Mouse (Mus musculus) neural tube, embryonic 11.5 days (tissue): ENCODE measurements around the gene Rfesd. TPM values are rescaled to one million over a fixed set of nuclear protein-coding genes. Genes with fewer than 3 reads are reported as not detected.

ENCODE experiments used
- ATAC-seq: fragments of 200-750 bp; cut with Nextera tagmentation; 2 replicates; pipeline ENCODE4 v1.8.0; 2017; ENCODE audit warnings: moderate number of reproducible peaks, mild to moderate bottlenecking, moderate TSS enrichment, moderate library complexity; ENCODE audit not compliant: insufficient read depth, low FRiP score, low TSS enrichment
- DNase-seq: peaks from one replicate; pipeline ENCODE4 v3.0.0-alpha.2; 2015; ENCODE audit warnings: low spot score
- H3K27ac ChIP-seq: fragments of 300-500 bp; sonication (generic); 2 replicates; pipeline ENCODE4 v1.5.1; 2014; ENCODE audit warnings: low read depth, mild to moderate bottlenecking, low read length
- H3K27me3 ChIP-seq: fragments of 300-500 bp; sonication (generic); 2 replicates; pipeline ENCODE4 v1.6.1; 2014; ENCODE audit warnings: mild to moderate bottlenecking, low read length, mixed read lengths; ENCODE audit not compliant: control insufficient read depth, insufficient read depth
- H3K36me3 ChIP-seq: fragments of 300-500 bp; sonication (generic); 2 replicates; pipeline ENCODE4 v1.6.1; 2014; ENCODE audit warnings: mild to moderate bottlenecking, low read length, moderate library complexity, mixed read lengths; ENCODE audit not compliant: control insufficient read depth, insufficient read depth
- H3K4me1 ChIP-seq: fragments of 300-500 bp; sonication (generic); 2 replicates; pipeline ENCODE4 v1.6.1; 2014; ENCODE audit warnings: low read length, mixed read lengths; ENCODE audit not compliant: control insufficient read depth, insufficient read depth
- H3K4me2 ChIP-seq: fragments of 300-500 bp; sonication (generic); 2 replicates; pipeline ENCODE4 v1.6.1; 2014; ENCODE audit warnings: low read depth, mild to moderate bottlenecking, moderate library complexity
- H3K4me3 ChIP-seq: fragments of 300-500 bp; sonication (generic); 2 replicates; pipeline ENCODE4 v1.5.1; 2014; ENCODE audit warnings: low read depth, low read length
- H3K9ac ChIP-seq: fragments of 300-500 bp; sonication (generic); 2 replicates; pipeline ENCODE4 v1.6.1; 2014; ENCODE audit warnings: mild to moderate bottlenecking, low read length
- H3K9me3 ChIP-seq: fragments of 300-500 bp; sonication (generic); 2 replicates; pipeline ENCODE4 v1.6.1; 2016; ENCODE audit warnings: low read length; ENCODE audit not compliant: control insufficient read depth
- WGBS: fragments of 180-500 bp; shearing (Covaris S2); extraction: QIAGEN DNeasy Blood & Tissue Kit; methylation state at CpG from one replicate; pipeline ENCODE4 v1.1.7; 2014; 5-methylcytosine and 5-hydroxymethylcytosine counted together
- polyA plus RNA-seq: library from polyadenylated mRNA; unstranded; fragments of >200 nt; fragmentation: Nextera tagmentation; extraction: Ambion mirVana; gene quantifications from 2 replicates; pipeline ENCODE4 v1.2.1, GENCODE M21; 2014

The Rfesd gene
- polyA plus RNA-seq, 1 experiment from 2014 or later = 14.8 TPM

DNA sequence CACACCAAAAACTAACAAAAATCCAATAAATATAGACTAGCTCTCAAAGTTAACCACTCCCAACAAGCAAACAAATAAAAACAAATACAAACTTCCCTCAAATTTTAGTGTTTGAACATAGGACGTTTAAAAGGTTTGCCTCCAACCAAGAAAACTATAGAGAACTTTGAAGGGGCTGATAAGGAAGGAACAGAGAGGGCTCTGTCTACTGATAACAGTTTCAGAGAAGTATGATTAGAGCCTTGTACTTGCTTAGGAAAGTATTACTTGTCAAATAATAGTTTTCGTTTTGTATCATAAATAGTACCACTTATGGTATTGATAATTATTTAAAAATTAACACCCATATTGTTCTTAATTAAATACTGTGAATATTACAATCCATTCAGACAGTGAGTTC lies 4.0 kb downstream of the Rfesd start:
- peaks cover 3% of the 10 kb centered on the region; the same call in 1 of the 2 replicates for H3K4me1 ChIP-seq
- no peak overlapping the region for H3K9ac ChIP-seq
- WGBS = 86% methylated on average over 2 of the region's 2 CpGs
- no peak overlapping the region for H3K4me2 ChIP-seq
- no peak overlapping the region for H3K4me3 ChIP-seq
- no peaks in the 10 kb centered on the region for H3K36me3 ChIP-seq
- no peaks in the 10 kb centered on the region for H3K27me3 ChIP-seq
- DNase-seq = no peak
- ATAC-seq = no peak
- H3K9me3 ChIP-seq = no peaks in the 10 kb centered on the region
- no peak overlapping the region for H3K27ac ChIP-seq

DNA sequence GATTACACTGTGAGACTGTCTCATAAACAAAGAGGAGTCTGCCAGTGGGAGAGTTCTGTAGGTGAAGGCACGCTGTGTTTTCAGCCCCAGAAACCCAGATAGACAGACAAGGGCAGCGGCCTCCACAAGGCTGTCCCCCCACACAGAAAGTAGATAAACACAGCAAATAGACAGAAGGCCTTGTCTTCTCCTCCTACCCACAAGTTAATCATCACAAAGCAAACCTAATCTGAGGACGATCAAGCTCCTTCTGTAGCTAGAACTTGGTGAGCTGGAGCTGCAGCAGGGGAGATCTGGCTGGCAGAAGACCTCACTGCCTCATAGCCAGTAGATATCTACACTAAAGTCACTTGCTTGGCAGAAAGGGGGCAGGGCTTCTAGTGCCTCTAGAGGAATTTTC lies 15.2 kb downstream of the Rfesd start:
- H3K36me3 ChIP-seq = no peaks in the 10 kb centered on the region
- H3K27ac ChIP-seq = no peak overlapping the region
- H3K9ac ChIP-seq = no peak overlapping the region
- ATAC-seq (no peak), DNase-seq (no peak)
- no peaks in the 10 kb centered on the region for H3K9me3 ChIP-seq
- H3K4me1 ChIP-seq = no peaks in the 10 kb centered on the region
- 87% methylated on average over 3 of the region's 3 CpGs for WGBS
- H3K4me3 ChIP-seq = no peak overlapping the region
- no peaks in the 10 kb centered on the region for H3K27me3 ChIP-seq
- no peak overlapping the region for H3K4me2 ChIP-seq

DNA sequence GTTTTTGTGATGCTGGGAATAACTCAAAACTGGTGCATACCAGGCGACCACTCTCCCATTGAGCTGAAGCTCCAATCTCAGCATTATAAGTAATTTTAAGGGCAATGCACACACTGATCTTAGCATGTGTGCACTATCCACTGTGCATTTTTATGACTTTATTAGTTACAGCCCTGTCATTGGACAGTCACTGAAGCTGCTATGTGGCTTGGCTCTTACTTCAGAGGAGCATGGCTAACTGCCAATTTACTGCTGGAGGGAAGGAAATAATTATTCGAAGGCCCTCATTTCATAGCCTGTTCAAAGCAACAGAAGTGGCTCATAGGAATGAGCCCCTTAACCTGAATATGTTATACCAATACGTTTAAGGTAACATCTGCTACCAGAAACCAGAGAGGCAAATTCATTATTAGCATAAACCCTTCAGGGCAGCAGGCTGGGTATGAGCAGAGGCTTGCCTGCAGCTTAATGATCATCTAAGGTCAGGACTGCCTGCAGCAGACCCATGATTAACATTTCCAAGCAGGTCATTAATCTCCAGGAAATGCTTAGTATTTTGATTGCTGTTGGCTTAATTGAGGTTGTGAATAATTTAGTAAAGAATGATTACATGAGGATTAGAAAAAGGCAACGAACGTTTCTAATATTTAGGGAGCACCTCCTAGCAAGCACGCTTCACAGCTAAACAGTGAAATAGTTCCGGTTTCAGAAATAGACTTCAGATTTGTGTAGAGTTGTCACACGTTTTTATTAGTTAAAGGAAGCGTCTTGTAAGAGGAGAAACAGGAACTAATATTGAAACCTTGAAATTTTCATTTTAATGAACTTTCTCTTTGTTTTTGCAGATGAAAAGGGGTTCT lies 26.1 kb downstream of the Rfesd start:
- no peak overlapping the region for H3K27ac ChIP-seq
- no peaks in the 10 kb centered on the region for H3K36me3 ChIP-seq
- no peaks in the 10 kb centered on the region for H3K4me1 ChIP-seq
- WGBS = 64% methylated on average over 9 of the region's 9 CpGs
- no peak overlapping the region for H3K4me3 ChIP-seq
- DNase-seq = peak; percentile 14
- ATAC-seq = peak; percentile 89
- no peaks in the 10 kb centered on the region for H3K27me3 ChIP-seq
- no peak overlapping the region for H3K9ac ChIP-seq
- H3K9me3 ChIP-seq = no peaks in the 10 kb centered on the region
- H3K4me2 ChIP-seq = no peak overlapping the region

DNA sequence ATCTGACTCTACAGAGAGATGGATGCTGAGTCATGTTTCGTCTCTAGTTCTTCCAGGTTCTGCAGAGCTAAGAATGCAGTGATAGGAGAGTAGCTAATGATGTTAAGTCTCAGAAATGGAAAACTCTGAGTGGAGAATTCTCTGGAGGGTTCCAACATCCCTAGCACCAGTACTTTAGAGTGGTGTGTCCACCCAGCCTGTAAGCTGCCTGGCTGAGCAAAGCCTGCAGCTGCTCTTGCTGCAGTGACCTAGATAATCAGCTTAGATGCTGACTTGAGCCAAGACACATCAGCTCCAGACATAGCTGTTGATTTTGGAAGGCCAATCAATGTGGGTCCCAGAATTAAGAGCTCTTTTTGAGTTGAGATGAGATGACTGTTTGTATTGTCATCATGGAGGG lies 30.4 kb downstream of the Rfesd start:
- no peak overlapping the region for H3K4me2 ChIP-seq
- no peak overlapping the region for H3K9ac ChIP-seq
- H3K4me3 ChIP-seq = no peak overlapping the region
- H3K36me3 ChIP-seq = no peaks in the 10 kb centered on the region
- no peaks in the 10 kb centered on the region for H3K27me3 ChIP-seq
- DNase-seq = no peak
- WGBS = 92% methylated on average over 1 of the region's 1 CpGs
- ATAC-seq = no peak
- no peak overlapping the region for H3K27ac ChIP-seq
- H3K4me1 ChIP-seq = no peaks in the 10 kb centered on the region
- H3K9me3 ChIP-seq = no peaks in the 10 kb centered on the region

DNA sequence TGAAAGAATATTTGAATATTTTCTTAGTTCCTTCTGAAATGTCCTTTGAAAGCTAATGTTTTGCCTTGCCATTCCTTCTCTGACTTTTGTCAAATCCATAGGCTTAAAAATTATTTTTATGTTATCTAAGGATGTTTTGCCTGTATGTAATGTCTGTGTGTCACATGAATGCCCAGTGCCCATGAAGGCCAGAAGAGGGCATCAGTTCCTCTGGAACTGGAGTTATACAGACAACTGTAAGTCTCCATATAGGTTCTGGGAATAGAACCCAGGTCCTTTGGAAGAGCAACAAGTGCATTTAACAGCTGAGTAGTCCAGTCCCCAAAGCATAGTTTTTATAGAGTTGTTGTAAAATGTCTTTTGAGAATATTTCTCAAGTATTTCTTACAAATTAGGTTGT lies 36.6 kb downstream of the Rfesd start:
- Histone ChIP-seq H3K4me3 (no peak overlapping the region), H3K27me3 (no peaks in the 10 kb centered on the region), H3K27ac (no peak overlapping the region), H3K36me3 (no peaks in the 10 kb centered on the region), H3K4me1 (no peaks in the 10 kb centered on the region), H3K9ac (no peak overlapping the region), H3K9me3 (no peaks in the 10 kb centered on the region), H3K4me2 (no peak overlapping the region)
- DNase-seq (no peak), ATAC-seq (no peak)

DNA sequence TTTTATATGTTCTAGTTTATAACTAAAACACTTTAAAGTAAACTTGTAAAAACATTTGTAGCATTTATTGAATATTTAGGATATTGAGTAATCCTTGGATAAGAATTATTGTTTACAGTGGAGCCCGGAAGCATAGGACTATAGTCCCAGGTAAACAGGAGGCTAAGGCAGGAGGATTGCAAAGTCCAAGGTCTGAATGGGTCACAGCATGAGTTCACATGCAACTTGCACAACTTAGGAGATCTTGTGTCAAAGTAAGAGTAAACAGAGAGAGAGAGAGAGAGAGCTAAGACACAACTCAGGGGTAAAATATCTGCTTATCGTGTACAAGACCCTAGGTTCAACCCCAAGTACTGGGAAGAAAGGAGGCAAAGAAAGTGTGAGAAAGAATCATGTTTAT lies 41.9 kb downstream of the Rfesd start:
- WGBS = 86% methylated on average over 2 of the region's 2 CpGs
- H3K4me2 ChIP-seq = no peak overlapping the region
- H3K4me3 ChIP-seq = no peak overlapping the region
- no peaks in the 10 kb centered on the region for H3K4me1 ChIP-seq
- H3K36me3 ChIP-seq = no peaks in the 10 kb centered on the region
- no peaks in the 10 kb centered on the region for H3K27me3 ChIP-seq
- H3K9ac ChIP-seq = no peak overlapping the region
- ATAC-seq = no peak
- DNase-seq = no peak
- no peak overlapping the region for H3K27ac ChIP-seq
- no peaks in the 10 kb centered on the region for H3K9me3 ChIP-seq

DNA sequence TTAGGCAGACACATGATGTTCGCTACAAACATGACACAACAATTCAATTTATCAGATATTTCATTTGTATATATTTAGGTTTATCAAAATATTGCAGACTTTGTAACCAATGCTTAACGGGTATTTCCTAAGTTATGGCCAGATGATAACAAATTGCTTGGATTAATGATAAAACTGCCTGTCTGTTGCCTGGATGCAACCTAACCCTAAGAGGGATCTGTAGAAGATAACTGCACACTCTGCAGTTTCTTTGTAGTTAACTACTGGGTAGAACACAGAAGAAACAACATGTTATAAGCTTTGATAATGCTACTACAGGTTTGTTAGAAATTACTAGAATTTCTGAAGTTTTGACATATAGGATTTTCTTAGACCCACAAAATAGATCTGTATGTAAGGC lies 42.3 kb downstream of the Rfesd start:
- Histone ChIP-seq H3K9me3 (no peaks in the 10 kb centered on the region), H3K27ac (no peak overlapping the region), H3K4me2 (no peak overlapping the region), H3K4me1 (no peaks in the 10 kb centered on the region), H3K36me3 (no peaks in the 10 kb centered on the region), H3K27me3 (no peaks in the 10 kb centered on the region), H3K4me3 (no peak overlapping the region), H3K9ac (no peak overlapping the region)
- 91% methylated on average over 2 of the region's 2 CpGs for WGBS
- ATAC-seq = no peak
- no peak for DNase-seq

DNA sequence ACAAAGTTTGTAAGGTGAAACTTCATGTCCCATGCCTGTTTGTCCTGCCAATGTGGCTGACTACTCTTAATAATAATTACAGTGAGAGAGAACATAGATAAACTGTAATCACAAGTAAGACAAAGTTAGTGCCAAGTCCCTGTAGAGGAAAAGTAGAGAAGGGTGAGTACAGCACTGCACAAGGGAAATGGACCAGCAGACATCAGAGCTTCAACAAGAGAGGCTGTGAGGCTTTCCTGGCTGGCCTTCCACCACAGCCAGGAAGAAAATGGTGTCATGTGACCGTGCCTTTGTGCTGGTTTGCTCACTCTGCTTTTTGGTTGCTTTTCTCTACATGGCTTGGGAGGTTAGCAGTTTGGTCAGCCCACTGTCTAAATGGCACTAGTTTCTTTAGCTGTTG lies 42.9 kb downstream of the Rfesd start:
- WGBS = 59% methylated on average over 1 of the region's 1 CpGs
- H3K4me1 ChIP-seq = no peaks in the 10 kb centered on the region
- DNase-seq = no peak

DNA sequence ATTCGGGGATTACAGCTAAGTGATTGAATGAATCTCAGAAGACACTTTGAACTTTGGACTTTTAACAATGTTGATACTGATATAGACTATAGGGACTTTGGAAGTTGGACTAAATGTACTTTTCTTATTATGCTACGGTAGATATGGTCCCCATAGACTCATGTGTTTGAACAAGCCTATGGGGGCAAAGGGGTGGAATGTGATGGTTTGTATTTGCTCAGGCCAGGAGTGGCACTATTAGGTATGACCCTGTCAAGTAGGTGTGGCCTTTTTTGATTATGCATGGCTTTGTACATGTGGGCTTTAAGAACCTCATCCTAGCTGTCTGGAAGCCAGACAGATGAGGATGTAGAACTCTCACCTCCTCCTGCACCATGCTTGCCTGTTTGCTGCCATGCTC lies 44.0 kb downstream of the Rfesd start:
- H3K27ac ChIP-seq = no peak overlapping the region
- no peaks in the 10 kb centered on the region for H3K9me3 ChIP-seq
- DNase-seq (no peak), ATAC-seq (no peak)
- no peak overlapping the region for H3K9ac ChIP-seq
- no peaks in the 10 kb centered on the region for H3K36me3 ChIP-seq
- H3K4me1 ChIP-seq = no peaks in the 10 kb centered on the region
- H3K4me3 ChIP-seq = no peak overlapping the region
- no peaks in the 10 kb centered on the region for H3K27me3 ChIP-seq
- 92% methylated on average over 2 of the region's 2 CpGs for WGBS
- H3K4me2 ChIP-seq = no peak overlapping the region

More for the DNA sequence above, 42.9 kb downstream of the Rfesd start:
- H3K27ac ChIP-seq = no peak overlapping the region
- no peak for ATAC-seq
- no peak overlapping the region for H3K4me3 ChIP-seq
- H3K9ac ChIP-seq = no peak overlapping the region
- no peaks in the 10 kb centered on the region for H3K9me3 ChIP-seq
- no peak overlapping the region for H3K4me2 ChIP-seq
- H3K36me3 ChIP-seq = no peaks in the 10 kb centered on the region
- H3K27me3 ChIP-seq = no peaks in the 10 kb centered on the region
